Mouse (Mus musculus) heart, adult 11 months (tissue): ENCODE measurements around the gene Mydgf.

Experiments used
- DNase-seq: peaks from one replicate; pipeline ENCODE4 v3.0.0; 2022

The Mydgf gene

GRCm38 (mm10) chr17:56139858-56140595, 43.7 kb downstream of the Mydgf start, which contains the start of gene Sema6b:
TSS of gene Sema6b (minus strand) at chr17:56140343.
- DNase-seq, result peak; percentile 94

DNA sequence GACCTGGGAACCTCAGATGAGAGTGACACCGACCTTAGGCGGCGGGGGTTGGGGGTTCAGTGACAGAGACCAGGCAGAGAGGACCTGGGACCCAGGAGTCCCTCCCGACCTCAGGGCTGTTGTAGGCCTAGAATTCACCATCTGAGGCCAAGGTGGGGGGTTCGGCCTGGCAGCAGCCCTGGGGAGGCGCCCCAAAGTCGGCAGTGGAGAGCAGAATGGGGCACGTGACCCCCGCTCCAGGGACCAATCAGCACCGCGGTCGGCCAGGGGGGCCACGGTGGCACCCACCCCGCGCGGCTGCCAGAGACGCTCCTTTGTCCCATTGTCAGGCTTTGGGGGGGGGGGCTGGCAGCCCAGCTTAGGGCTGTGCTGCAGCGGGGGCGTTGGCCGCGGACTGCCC, 44.4 kb downstream of the Mydgf start:
- DNase-seq, result no peak

GRCm38 (mm10) chr17:56137839-56138613, 45.7 kb downstream of the Mydgf start:
- DNase-seq, result no peak

DNA sequence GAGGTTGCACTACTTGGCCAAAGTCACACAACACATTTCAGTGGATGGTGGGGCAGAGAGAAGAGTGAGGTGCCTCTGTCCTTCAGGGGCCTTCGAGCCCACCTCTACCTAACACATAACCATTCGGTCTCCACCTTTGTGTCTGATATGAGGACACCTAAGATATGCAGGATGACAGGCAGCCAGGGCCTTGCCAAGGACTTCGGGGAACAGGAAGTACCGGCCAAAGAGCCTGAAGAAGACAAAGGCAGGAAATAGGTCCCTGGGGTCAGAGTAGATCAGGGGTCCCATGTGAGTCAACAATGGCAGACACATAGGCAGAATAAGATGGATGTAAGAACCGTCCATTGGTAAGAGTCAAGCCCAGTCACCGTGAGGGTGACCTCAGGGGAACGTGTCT, 47.2 kb downstream of the Mydgf start:
- no peak for DNase-seq

DNA sequence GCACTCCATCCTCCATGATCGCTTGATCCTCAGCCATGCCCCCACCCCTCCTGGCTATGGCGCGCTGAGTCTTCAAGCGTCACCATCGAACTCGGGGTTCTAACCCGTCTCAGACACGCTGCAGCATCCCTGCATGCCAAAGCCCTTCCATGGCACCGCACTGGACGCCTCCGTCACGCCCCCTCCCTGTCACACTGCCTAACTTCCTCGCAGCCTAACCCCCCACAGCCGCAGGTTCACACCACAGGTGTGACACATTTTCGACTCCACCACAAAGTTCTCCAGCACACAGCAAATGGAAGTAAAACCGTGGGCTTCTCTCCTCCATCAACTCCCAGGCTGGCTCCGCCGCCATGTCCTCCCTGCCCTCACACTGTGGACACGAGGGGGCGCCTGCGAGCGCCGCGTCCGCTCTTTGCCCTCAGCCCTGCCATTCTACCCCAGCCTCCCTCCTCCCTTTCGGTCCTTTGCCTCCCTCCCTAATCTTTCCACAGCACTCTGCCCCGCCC, 49.2 kb downstream of the Mydgf start:
- peak; percentile 98 for DNase-seq

GRCm38 (mm10) chr17:56133457-56134363, 50.0 kb downstream of the Mydgf start:
- DNase-seq, result peak; percentile 100

DNA sequence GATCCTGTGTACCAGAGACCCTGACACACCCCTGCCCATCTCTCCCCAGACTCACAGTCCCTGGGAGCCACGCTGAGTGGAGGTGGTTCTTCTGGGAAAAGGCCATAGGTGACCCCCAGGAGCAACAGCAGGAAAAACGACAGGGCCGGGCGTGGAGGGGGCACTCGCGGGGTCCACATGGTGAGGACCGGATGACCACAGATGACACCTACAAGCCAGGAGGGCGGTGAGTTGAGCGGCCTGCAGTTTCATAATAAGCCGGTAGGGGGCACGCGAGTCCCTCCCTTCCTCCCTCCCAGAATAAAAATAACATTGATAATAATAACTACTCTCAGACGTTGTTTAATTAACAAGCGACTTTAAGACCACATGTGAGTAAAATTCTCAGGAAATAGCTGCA, 51.1 kb downstream of the Mydgf start:
- DNase-seq, result peak; percentile 97

DNA sequence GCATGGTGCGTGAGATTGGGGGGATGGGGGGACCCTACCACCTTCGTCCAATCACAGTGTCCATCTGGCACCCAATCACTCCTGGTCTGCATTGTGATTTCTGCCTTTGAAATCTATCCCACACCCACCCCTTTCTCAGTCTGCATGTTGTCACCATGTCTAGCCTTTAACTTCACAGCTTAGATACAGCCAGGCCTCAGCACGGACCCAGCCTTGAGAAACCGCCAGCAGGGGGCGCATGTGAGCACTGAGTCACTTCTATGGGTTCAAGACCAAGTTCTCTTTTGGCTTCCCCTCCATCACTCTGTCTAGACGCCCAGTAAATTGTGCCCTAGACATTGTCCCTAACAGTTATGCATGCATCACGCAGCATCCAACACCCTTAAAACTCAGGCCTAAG, 51.9 kb downstream of the Mydgf start:
- DNase-seq, result peak; percentile 96

- DNase-seq, result no peak
Measured at GRCm38 (mm10) chr17:56131136-56131535, 52.6 kb downstream of the Mydgf start.

- peak; percentile 92 for DNase-seq
Measured at GRCm38 (mm10) chr17:56128246-56128645, 55.5 kb downstream of the Mydgf start.

DNA sequence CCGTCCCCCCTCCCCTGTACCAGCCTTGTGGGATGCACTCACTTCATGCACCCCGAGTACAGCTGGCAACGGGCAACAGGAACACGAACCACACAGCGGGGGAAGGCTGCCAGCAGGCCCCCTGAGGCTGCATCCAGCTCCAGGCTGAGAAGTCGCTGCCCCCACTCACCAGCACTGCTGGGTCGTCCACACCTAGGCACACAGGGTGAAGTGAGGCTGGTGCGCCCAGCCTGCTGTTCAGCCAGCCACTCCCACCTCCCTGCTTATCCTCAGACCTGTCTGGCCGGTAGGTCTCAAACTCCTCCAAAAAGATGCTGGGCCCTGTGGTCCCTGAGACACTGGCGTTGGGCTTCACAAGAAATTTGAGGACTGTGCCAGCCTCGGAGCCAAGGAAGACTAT, 57.5 kb downstream of the Mydgf start:
- DNase-seq, result peak; percentile 92
